Mouse (Mus musculus) embryonic facial prominence, embryonic 11.5 days (tissue): Measurements from ENCODE around the gene Immp1l. TPM values are rescaled to one million over a fixed set of nuclear protein-coding genes. Genes with fewer than 3 reads are reported as not detected.

Experiments
- ATAC-seq: fragments of 200-750 bp; cut with Nextera tagmentation; replicated peaks from 2 replicates; pipeline ENCODE4 v1.8.0; 2017; ENCODE audit warnings: low read depth; ENCODE audit not compliant: insufficient number of reproducible peaks, low FRiP score, low TSS enrichment
- DNase-seq: peaks from one replicate; pipeline ENCODE4 v3.0.0-alpha.2; 2015; ENCODE audit warnings: low spot score
- H3K27ac ChIP-seq: fragments of 300-500 bp; sonication (generic); replicated peaks from 2 replicates; pipeline ENCODE4 v1.5.1; 2014; ENCODE audit warnings: mild to moderate bottlenecking, low read depth, low read length, control low read depth
- H3K27me3 ChIP-seq: fragments of 300-500 bp; sonication (generic); 2 replicates; pipeline ENCODE4 v1.6.1; 2014; ENCODE audit warnings: mild to moderate bottlenecking, low read length, moderate library complexity, mixed read lengths; ENCODE audit not compliant: control insufficient read depth, insufficient read depth
- H3K36me3 ChIP-seq: fragments of 300-500 bp; sonication (generic); replicated peaks from 2 replicates; pipeline ENCODE4 v1.6.1; 2014; ENCODE audit warnings: low read depth, mild to moderate bottlenecking, low read length, moderate library complexity, mixed read lengths; ENCODE audit not compliant: control insufficient read depth, insufficient read depth
- H3K4me1 ChIP-seq: fragments of 300-500 bp; sonication (generic); 2 replicates; pipeline ENCODE4 v1.6.1; 2014; ENCODE audit warnings: low read length, mixed read lengths; ENCODE audit not compliant: control insufficient read depth, insufficient read depth
- H3K4me2 ChIP-seq: fragments of 300-500 bp; sonication (generic); 2 replicates; pipeline ENCODE4 v1.6.1; 2014; ENCODE audit warnings: low read depth, mild to moderate bottlenecking, control low read depth, low read length, moderate library complexity
- H3K4me3 ChIP-seq: fragments of 300-500 bp; sonication (generic); 2 replicates; pipeline ENCODE4 v1.5.1; 2014; ENCODE audit warnings: low read depth, low read length, control low read depth
- H3K9ac ChIP-seq: fragments of 300-500 bp; sonication (generic); replicated peaks from 2 replicates; pipeline ENCODE4 v1.6.1; 2014; ENCODE audit warnings: mild to moderate bottlenecking, control low read depth, low read length
- H3K9me3 ChIP-seq: fragments of 300-500 bp; sonication (generic); replicated peaks from 2 replicates; pipeline ENCODE4 v1.6.1; 2016; ENCODE audit warnings: mild to moderate bottlenecking, low read length, inconsistent platforms, mixed read lengths; ENCODE audit not compliant: control insufficient read depth
- WGBS: fragments of 180-500 bp; shearing (Covaris S2); extraction: QIAGEN DNeasy Blood & Tissue Kit; methylation state at CpG from one replicate; pipeline ENCODE4 v1.1.7; 2014; 5-methylcytosine and 5-hydroxymethylcytosine counted together
- polyA plus RNA-seq: library from polyadenylated mRNA; unstranded; fragments of >200 nt; fragmentation: Nextera tagmentation; extraction: Ambion mirVana; gene quantifications from 2 replicates; pipeline ENCODE4 v1.2.1, GENCODE M21; 2014

The Immp1l gene
- polyA plus RNA-seq, 1 experiment from 2014 or later, result 151 TPM

DNA sequence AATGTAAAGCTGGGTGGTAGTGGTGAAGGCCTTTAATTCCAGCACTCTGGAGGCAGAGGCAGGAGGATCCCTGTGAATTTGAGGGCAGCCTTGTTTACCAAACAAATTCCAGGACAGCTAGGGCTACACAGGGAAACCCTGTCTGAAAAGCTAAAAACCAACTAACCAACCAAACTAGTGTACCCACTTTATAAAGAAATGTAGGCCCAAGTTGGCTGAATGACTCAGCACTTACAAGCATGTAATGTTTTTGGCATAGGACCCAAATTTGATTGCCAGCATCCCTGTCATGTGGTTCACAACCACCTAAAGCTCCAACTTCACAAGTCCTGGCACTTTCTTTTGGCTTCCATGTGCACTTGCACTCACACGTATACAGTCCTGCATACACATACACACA lies 12.2 kb downstream of the Immp1l start:
- Histone ChIP-seq H3K9ac (no peak overlapping the region), H3K9me3 (no peaks in the 10 kb centered on the region), H3K27me3 (no peaks in the 10 kb centered on the region), H3K4me2 (no peak overlapping the region), H3K36me3 (no peaks in the 10 kb centered on the region), H3K4me1 (no peaks in the 10 kb centered on the region), H3K4me3 (no peak overlapping the region), H3K27ac (no peak overlapping the region)
- ATAC-seq (no peak), DNase-seq (no peak)
- WGBS, result 92% methylated on average over 1 of the region's 1 CpGs

DNA sequence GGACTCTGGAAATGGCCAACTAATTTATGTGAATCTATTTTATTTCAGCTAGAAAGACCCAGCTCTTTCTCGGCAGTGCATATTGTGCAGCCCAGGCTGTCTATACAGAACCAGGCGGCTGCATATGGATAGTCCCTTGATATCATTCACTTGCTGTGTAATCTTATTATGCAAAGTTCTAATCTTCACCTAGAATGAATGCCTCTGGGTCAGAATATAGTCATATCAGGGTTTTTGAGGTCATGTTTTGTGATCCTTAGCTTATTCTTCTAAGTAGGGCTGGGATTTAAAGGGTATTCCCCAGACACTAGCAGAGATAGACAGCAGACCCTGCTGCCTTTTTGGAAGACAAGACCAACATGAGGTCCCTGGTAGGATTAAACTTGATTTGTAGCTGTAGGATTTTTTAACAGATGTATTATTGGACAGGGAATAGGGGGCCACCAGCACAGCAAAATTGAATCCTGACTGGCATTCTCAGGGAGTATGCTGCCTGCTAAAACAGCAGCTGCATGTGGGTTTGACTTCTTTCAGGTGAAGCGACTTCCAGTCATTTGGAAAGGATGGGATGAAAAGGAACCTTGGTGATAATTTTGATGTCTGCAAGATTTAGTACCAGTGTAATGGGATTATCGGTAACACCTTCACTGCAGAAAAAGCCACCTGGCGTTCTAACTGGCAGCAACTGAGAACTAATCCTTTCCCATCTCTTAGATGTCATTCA lies 13.3 kb downstream of the Immp1l start:
- ATAC-seq, result no peak
- no peak for DNase-seq
- no peak overlapping the region for H3K4me2 ChIP-seq
- H3K4me1 ChIP-seq, result no peaks in the 10 kb centered on the region
- H3K36me3 ChIP-seq, result no peaks in the 10 kb centered on the region
- H3K9me3 ChIP-seq, result no peaks in the 10 kb centered on the region
- H3K27ac ChIP-seq, result no peak overlapping the region
- no peaks in the 10 kb centered on the region for H3K27me3 ChIP-seq
- WGBS, result 73% methylated on average over 5 of the region's 5 CpGs
- no peak overlapping the region for H3K4me3 ChIP-seq
- H3K9ac ChIP-seq, result no peak overlapping the region

DNA sequence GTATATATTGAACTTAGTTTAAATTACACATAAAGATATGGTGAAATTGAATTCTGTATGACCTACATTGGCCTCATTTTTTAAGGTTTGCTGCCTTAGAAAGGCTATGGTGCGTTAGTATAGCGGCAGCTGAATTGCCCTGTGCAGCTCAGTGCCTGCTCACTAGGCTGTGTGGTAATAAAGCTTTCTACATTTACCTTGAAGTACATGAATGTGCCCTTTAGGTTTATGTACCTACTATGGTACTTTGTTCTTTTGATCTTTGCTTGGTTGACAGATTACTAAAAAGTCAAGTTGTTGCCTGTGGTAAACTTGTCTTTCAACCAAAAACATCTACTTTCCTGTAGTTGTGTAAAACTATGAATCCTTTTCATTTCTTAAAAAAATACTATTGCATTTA lies 45.7 kb downstream of the Immp1l start:
- H3K9me3 ChIP-seq, result no peaks in the 10 kb centered on the region
- H3K9ac ChIP-seq, result no peak overlapping the region
- H3K4me2 ChIP-seq, result no peak overlapping the region
- no peaks in the 10 kb centered on the region for H3K27me3 ChIP-seq
- no peak overlapping the region for H3K4me3 ChIP-seq
- DNase-seq, result no peak
- ATAC-seq, result no peak
- H3K4me1 ChIP-seq, result no peaks in the 10 kb centered on the region
- WGBS, result 92% methylated on average over 2 of the region's 2 CpGs
- no peaks in the 10 kb centered on the region for H3K36me3 ChIP-seq
- H3K27ac ChIP-seq, result no peak overlapping the region

DNA sequence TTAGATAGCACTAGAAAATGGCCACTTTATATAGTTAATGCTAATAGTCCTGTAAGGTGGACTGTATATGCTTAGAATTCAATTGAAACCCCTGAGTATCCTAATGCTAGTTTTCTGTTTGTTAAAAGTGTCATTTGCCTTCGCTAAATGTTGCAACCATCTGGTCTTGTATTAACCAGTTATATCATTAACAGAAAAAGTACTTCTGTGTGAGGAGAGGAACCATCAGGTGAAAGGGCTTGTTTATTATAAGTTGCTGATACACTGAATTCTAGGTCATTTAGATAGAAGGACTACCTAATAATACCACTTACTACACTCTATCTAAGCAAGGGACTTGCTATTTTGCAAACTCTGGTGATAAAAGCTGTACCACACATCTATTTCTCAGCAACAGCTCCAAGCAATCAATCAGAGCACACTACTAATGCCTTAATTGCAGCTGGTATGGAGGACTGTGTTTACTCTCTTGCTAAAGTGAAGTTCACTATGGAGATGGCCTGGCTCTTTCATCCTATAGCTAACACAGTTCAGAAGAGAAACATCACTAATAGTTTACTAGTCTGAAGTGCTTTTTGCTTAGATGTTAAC lies 47.0 kb downstream of the Immp1l start:
- H3K9ac ChIP-seq, result no peak overlapping the region
- no peaks in the 10 kb centered on the region for H3K4me1 ChIP-seq
- ATAC-seq (no peak), DNase-seq (no peak)
- H3K4me2 ChIP-seq, result no peak overlapping the region
- H3K27me3 ChIP-seq, result no peaks in the 10 kb centered on the region
- H3K9me3 ChIP-seq, result no peaks in the 10 kb centered on the region
- H3K4me3 ChIP-seq, result no peak overlapping the region
- no peaks in the 10 kb centered on the region for H3K36me3 ChIP-seq
- no peak overlapping the region for H3K27ac ChIP-seq
- 92% methylated on average over 1 of the region's 1 CpGs for WGBS

DNA sequence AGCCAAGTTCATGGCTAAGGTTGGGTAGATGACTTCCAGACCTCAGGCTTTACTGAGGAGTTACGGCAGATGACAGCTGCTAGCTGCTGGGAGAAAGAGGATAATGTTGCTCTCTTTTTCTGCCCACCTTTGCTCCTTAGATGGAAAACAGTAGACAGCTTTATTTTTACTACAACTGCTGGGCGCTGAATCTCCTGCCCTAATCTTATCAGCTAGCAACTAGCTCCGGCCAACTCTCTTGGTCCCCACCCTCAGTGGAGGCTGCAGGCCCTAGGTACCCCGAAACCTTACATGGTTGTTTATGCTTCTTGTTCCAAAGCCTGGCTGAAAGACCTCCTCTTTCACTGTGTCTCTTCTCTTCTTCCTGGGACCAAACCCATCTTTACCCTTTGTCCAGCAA lies 49.4 kb downstream of the Immp1l start:
- Histone ChIP-seq H3K36me3 (no peaks in the 10 kb centered on the region), H3K4me3 (no peak overlapping the region), H3K9me3 (no peaks in the 10 kb centered on the region), H3K27ac (no peak overlapping the region), H3K9ac (no peak overlapping the region), H3K27me3 (no peaks in the 10 kb centered on the region), H3K4me2 (no peak overlapping the region), H3K4me1 (no peaks in the 10 kb centered on the region)
- ATAC-seq (no peak), DNase-seq (no peak)
- WGBS, result 83% methylated on average over 4 of the region's 4 CpGs

GRCm38 (mm10) chr2:105963447-105963846 lies 59.0 kb downstream of the Immp1l start:
- H3K27me3 ChIP-seq, result no peaks in the 10 kb centered on the region
- ATAC-seq, result no peak
- no peaks in the 10 kb centered on the region for H3K9me3 ChIP-seq
- no peak for DNase-seq
- no peaks in the 10 kb centered on the region for H3K36me3 ChIP-seq
- no peak overlapping the region for H3K27ac ChIP-seq
- no peak overlapping the region for H3K4me2 ChIP-seq
- no peaks in the 10 kb centered on the region for H3K4me1 ChIP-seq
- WGBS, result 91% methylated on average over 1 of the region's 1 CpGs
- no peak overlapping the region for H3K4me3 ChIP-seq
- no peak overlapping the region for H3K9ac ChIP-seq

- no peak for ATAC-seq
- no peaks in the 10 kb centered on the region for H3K4me1 ChIP-seq
These were observed 69.5 kb downstream of the Immp1l start for GRCm38 (mm10) chr2:105973941-105974340.

GRCm38 (mm10) chr2:105978065-105978464 lies 73.6 kb downstream of the Immp1l start:
- no peaks in the 10 kb centered on the region for H3K4me1 ChIP-seq
- no peak overlapping the region for H3K27ac ChIP-seq
- DNase-seq (no peak), ATAC-seq (no peak)
- H3K9me3 ChIP-seq, result no peaks in the 10 kb centered on the region
- H3K4me2 ChIP-seq, result no peak overlapping the region
- H3K9ac ChIP-seq, result no peak overlapping the region
- no peak overlapping the region for H3K4me3 ChIP-seq
- 92% methylated on average over 2 of the region's 2 CpGs for WGBS
- no peaks in the 10 kb centered on the region for H3K36me3 ChIP-seq
- no peaks in the 10 kb centered on the region for H3K27me3 ChIP-seq

More at GRCm38 (mm10) chr2:105973941-105974340, 69.5 kb downstream of the Immp1l start:
- Histone ChIP-seq H3K9ac (no peak overlapping the region), H3K9me3 (no peaks in the 10 kb centered on the region), H3K4me3 (no peak overlapping the region), H3K27me3 (no peaks in the 10 kb centered on the region), H3K4me2 (no peak overlapping the region), H3K36me3 (no peaks in the 10 kb centered on the region; the same call in 1 of the 2 replicates), H3K27ac (no peak overlapping the region)
- no peak for DNase-seq
- 25% methylated on average over 2 of the region's 2 CpGs for WGBS
